Mouse (Mus musculus): ENCODE measurements around the gene Syce3. TPM values are rescaled to one million over a fixed set of nuclear protein-coding genes. Genes with fewer than 3 reads are reported as not detected.

Syce3 gene
- total RNA-seq (2012; rRNA removed) = 4.5 and 12.4 TPM in 2 replicates

DNA sequence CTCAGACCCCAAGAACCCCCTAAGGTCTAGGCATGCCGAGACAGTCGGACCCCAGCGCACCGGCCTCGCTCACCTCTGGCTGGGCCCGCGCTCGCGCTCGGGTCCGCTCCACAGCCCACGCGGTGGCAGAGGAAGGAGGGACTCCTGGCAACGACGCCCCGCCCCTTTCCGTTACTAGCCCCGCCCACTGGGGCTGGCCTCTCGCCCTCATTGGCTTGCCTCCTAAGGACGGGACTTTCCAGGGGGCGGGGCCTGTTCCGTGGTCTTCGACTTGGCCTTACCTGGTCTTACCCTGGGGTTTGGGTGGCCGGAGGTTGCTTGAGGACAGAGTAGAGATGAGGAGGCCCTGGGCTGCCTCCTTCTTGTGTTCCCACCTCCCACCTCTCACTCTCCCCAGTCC is at the start of gene Syce3:
Syce3 (minus strand) TSS at position 386 of the 400 bp plus-strand sequence.
- Histone ChIP-seq H3K9ac (ENCODE audit: insufficient read depth, low read depth, low read length, poor library complexity, severe bottlenecking) (no peak within 1 kb of the TSS), H3K4me1 (ENCODE audit: control insufficient read depth in 2 of 2, insufficient read depth in 2 of 2, low read length in 2 of 2, poor library complexity in 1 of 2) (peaks cover 0 to 7% of the 10 kb centered on the region in 2 experiments; a peak in 1 of 4 replicates), H3K4me3 (ENCODE audit: insufficient read depth in 1 of 2, low read depth in 1 of 2, low read length in 2 of 2, poor library complexity in 1 of 2, severe bottlenecking in 1 of 2) (peak within 1 kb of the TSS in 1 of 2 experiments; percentile 7; a peak in 1 of 4 replicates), H3K36me3 (ENCODE audit: control insufficient read depth, insufficient read depth, low read length, poor library complexity, severe bottlenecking) (no peaks in the 10 kb centered on the region), H3K27ac (ENCODE audit: insufficient read depth, low read depth, low read length, poor library complexity, severe bottlenecking) (no peak within 1 kb of the TSS), H3K9me3 (ENCODE audit: control insufficient read depth, insufficient read depth, low read depth, low read length) (no peaks in the 10 kb centered on the region)
- peak; percentile 58 for DNase-seq (ENCODE audit: low read depth, low spot score)
- TF ChIP-seq HCFC1 (IDR thresholded peaks at IDR 0.05; ENCODE audit: borderline replicate concordance, insufficient read depth, low read length) (no peak), CHD2 (IDR thresholded peaks at IDR 0.05; ENCODE audit: low read depth, low read length) (no peak), ZC3H11A (IDR thresholded peaks at IDR 0.05; ENCODE audit: borderline replicate concordance, low read depth, low read length) (no peak), MAFK (IDR thresholded peaks at IDR 0.05; ENCODE audit: insufficient read depth, low read depth, low read length) (no peak), ZNF384 (IDR thresholded peaks at IDR 0.05; ENCODE audit: low read depth, low read length) (no peak)
- in situ Hi-C loops (cut with MboI; ENCODE audit: low sequenced_read_pairs in 2 of 2, unreplicated experiment in 2 of 2) = no loop called here

DNA sequence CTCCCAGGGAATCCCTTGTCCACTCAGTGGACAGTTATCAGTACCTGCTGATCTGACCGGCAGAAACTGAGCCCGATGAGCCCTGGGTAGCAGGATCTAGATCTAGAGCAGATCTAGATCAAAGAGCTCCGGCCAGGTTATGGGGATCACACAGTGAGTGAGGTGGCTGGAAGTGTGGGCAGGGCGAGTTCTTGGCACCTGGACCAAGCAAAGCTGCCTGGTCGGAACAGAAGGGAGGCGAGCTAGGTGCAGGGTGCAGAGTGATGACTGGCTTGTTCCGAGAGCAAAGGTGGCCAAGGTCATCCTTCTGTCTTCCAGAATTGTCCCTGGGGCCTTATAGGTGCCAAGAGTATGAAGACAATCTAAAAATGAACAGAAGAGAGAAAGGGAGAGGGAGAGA is 49.5 kb upstream of the Syce3 start:
- TF ChIP-seq HCFC1 (IDR thresholded peaks at IDR 0.05; ENCODE audit: borderline replicate concordance, insufficient read depth, low read length) = no peak
- TF ChIP-seq MAFK (IDR thresholded peaks at IDR 0.05; ENCODE audit: insufficient read depth, low read depth, low read length) = no peak
- no peak for TF ChIP-seq ZNF384 (IDR thresholded peaks at IDR 0.05; ENCODE audit: low read depth, low read length)
- TF ChIP-seq CHD2 (IDR thresholded peaks at IDR 0.05; ENCODE audit: low read depth, low read length) = no peak
- no peak for TF ChIP-seq ZC3H11A (IDR thresholded peaks at IDR 0.05; ENCODE audit: borderline replicate concordance, low read depth, low read length)
- no peak overlapping the region for H3K9ac ChIP-seq (ENCODE audit: insufficient read depth, low read depth, low read length, poor library complexity, severe bottlenecking)
- no peaks in the 10 kb centered on the region for H3K9me3 ChIP-seq (ENCODE audit: control insufficient read depth, insufficient read depth, low read depth, low read length)
- no peak overlapping the region for H3K27ac ChIP-seq (ENCODE audit: insufficient read depth, low read depth, low read length, poor library complexity, severe bottlenecking)
- in situ Hi-C loops (cut with MboI; ENCODE audit: low sequenced_read_pairs in 2 of 2, unreplicated experiment in 2 of 2) = no loop called here
- no peak for DNase-seq (ENCODE audit: low read depth, low spot score)
- H3K4me1 ChIP-seq (ENCODE audit: control insufficient read depth in 2 of 2, insufficient read depth in 2 of 2, low read length in 2 of 2, poor library complexity in 1 of 2) = peaks cover 0 to 14% of the 10 kb centered on the region in 2 experiments; a peak in 1 of 4 replicates
- H3K36me3 ChIP-seq (ENCODE audit: control insufficient read depth, insufficient read depth, low read length, poor library complexity, severe bottlenecking) = peaks cover 6% of the 10 kb centered on the region; the same call in 1 of the 2 replicates
- H3K4me3 ChIP-seq (ENCODE audit: insufficient read depth in 1 of 2, low read depth in 1 of 2, low read length in 2 of 2, poor library complexity in 1 of 2, severe bottlenecking in 1 of 2) = no peak overlapping the region

GRCm38 (mm10) chr15:89458942-89459341 is 48.6 kb upstream of the Syce3 start:
- Histone ChIP-seq H3K9ac (ENCODE audit: insufficient read depth, low read depth, low read length, poor library complexity, severe bottlenecking) (no peak overlapping the region), H3K36me3 (ENCODE audit: control insufficient read depth, insufficient read depth, low read length, poor library complexity, severe bottlenecking) (peaks cover 6% of the 10 kb centered on the region; the same call in 1 of the 2 replicates), H3K4me1 (ENCODE audit: control insufficient read depth in 2 of 2, insufficient read depth in 2 of 2, low read length in 2 of 2, poor library complexity in 1 of 2) (peaks cover 0 to 14% of the 10 kb centered on the region in 2 experiments; a peak in 2 of 4 replicates), H3K4me3 (ENCODE audit: insufficient read depth in 1 of 2, low read depth in 1 of 2, low read length in 2 of 2, poor library complexity in 1 of 2, severe bottlenecking in 1 of 2) (no peak overlapping the region), H3K27ac (ENCODE audit: insufficient read depth, low read depth, low read length, poor library complexity, severe bottlenecking) (no peak overlapping the region), H3K9me3 (ENCODE audit: control insufficient read depth, insufficient read depth, low read depth, low read length) (no peaks in the 10 kb centered on the region)
- in situ Hi-C loops (cut with MboI; ENCODE audit: low sequenced_read_pairs in 2 of 2, unreplicated experiment in 2 of 2) = no loop called here
- no peak for TF ChIP-seq ZC3H11A (IDR thresholded peaks at IDR 0.05; ENCODE audit: borderline replicate concordance, low read depth, low read length)
- TF ChIP-seq ZNF384 (IDR thresholded peaks at IDR 0.05; ENCODE audit: low read depth, low read length) = no peak
- TF ChIP-seq CHD2 (IDR thresholded peaks at IDR 0.05; ENCODE audit: low read depth, low read length) = no peak
- no peak for TF ChIP-seq MAFK (IDR thresholded peaks at IDR 0.05; ENCODE audit: insufficient read depth, low read depth, low read length)
- no peak for TF ChIP-seq HCFC1 (IDR thresholded peaks at IDR 0.05; ENCODE audit: borderline replicate concordance, insufficient read depth, low read length)
- DNase-seq (ENCODE audit: low read depth, low spot score) = no peak

- Histone ChIP-seq H3K27ac (ENCODE audit: insufficient read depth, low read depth, low read length, poor library complexity, severe bottlenecking) (no peak overlapping the region), H3K4me3 (ENCODE audit: insufficient read depth in 1 of 2, low read depth in 1 of 2, low read length in 2 of 2, poor library complexity in 1 of 2, severe bottlenecking in 1 of 2) (no peak overlapping the region), H3K36me3 (ENCODE audit: control insufficient read depth, insufficient read depth, low read length, poor library complexity, severe bottlenecking) (peaks cover 6% of the 10 kb centered on the region; the same call in 1 of the 2 replicates), H3K4me1 (ENCODE audit: control insufficient read depth in 2 of 2, insufficient read depth in 2 of 2, low read length in 2 of 2, poor library complexity in 1 of 2) (peaks cover 0 to 11% of the 10 kb centered on the region in 2 experiments; a peak in 2 of 4 replicates), H3K9ac (ENCODE audit: insufficient read depth, low read depth, low read length, poor library complexity, severe bottlenecking) (no peak overlapping the region), H3K9me3 (ENCODE audit: control insufficient read depth, insufficient read depth, low read depth, low read length) (no peaks in the 10 kb centered on the region)
- no peak for DNase-seq (ENCODE audit: low read depth, low spot score)
- in situ Hi-C loops (cut with MboI; ENCODE audit: low sequenced_read_pairs in 2 of 2, unreplicated experiment in 2 of 2) = no loop called here
- TF ChIP-seq ZNF384 (IDR thresholded peaks at IDR 0.05; ENCODE audit: low read depth, low read length) = no peak
- TF ChIP-seq ZC3H11A (IDR thresholded peaks at IDR 0.05; ENCODE audit: borderline replicate concordance, low read depth, low read length) = no peak
- no peak for TF ChIP-seq MAFK (IDR thresholded peaks at IDR 0.05; ENCODE audit: insufficient read depth, low read depth, low read length)
- TF ChIP-seq HCFC1 (IDR thresholded peaks at IDR 0.05; ENCODE audit: borderline replicate concordance, insufficient read depth, low read length) = no peak
- no peak for TF ChIP-seq CHD2 (IDR thresholded peaks at IDR 0.05; ENCODE audit: low read depth, low read length)
Measured at GRCm38 (mm10) chr15:89455642-89456041, 45.3 kb upstream of the Syce3 start.

Measured in ES-E14 (cell line).